Comparison of ENCODE assay signal across 12 mouse cellular contexts in the genomic region with DNA sequence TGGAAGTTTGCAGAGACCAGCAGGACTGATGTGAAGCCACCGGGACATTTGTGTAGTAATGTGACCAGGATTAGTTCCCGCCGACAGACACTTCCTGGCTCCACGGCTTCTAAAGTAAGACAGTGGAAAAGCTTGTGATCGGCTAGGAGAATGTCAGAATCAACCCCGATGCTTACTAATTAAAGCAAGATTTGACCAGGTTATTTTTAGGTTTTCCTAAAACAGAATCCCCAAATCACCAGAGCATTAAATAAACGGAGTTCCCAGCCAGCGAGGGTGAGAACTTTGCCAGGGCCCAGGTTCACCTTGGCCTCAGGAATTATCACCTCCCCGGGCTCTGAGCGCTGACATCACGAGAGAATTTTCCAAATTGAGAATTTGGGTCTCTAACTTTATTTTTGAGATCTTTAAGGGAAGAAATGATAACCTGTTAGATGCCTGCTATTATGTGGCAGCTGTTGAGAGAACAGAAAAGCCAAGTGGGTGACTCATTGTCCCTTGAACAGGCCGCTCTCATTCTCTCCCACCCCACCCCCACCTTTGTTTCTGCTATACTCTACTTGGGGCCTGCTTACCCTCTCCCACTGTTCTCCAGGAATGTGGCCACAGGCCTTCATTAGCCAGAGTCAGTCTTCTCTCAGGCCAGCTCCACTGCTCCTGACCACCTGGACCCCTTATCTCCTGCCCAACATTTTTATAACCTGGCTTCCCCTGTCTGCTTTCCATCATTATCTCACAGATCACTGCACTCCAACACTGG. TPM values are rescaled to one million over a fixed set of nuclear protein-coding genes. Genes with fewer than 3 reads are reported as not detected.
DNase-seq lines count a peak whose midpoint lies in the region; ATAC-seq and TF ChIP-seq lines count a peak whose summit lies in the region.
"Had no signal": no experiment of that assay in that cellular context is flagged by ENCODE, and none has a peak within 500 bp of the region (broad histone marks: within the 10 kb centered on the region; RNA-seq: fewer than 3 reads in every experiment).

No protein-coding gene starts in this region.

- H3K9me3 ChIP-seq in kidney, embryonic 14.5 days (ENCODE audit: control insufficient read depth, low read length) = no peaks in the 10 kb centered on the region

- peaks cover 13% of the 10 kb centered on the region for H3K4me1 ChIP-seq in kidney, embryonic 14.5 days (ENCODE audit: control insufficient read depth, insufficient read depth, low read length)

- H3K27ac ChIP-seq in kidney, embryonic 14.5 days (ENCODE audit: low read depth, low read length) = no peak overlapping the region
- H3K27ac ChIP-seq: macrophage had no signal

- WGBS in kidney, embryonic 14.5 days = 32% methylated on average over 12 of the region's 12 CpGs

- no peak for DNase-seq in kidney, adult 11 months
- peak; percentile 59 for DNase-seq in brain, adult 2 months (ENCODE audit: low read depth, low spot score)
- peak; percentile 46 for DNase-seq in heart, adult 8-10 months (ENCODE audit: low spot score)
- no peak for DNase-seq in left cerebral cortex, adult 8-10 months (ENCODE audit: low spot score in 2 of 2)
- DNase-seq: cerebellum, adult 8-10 months; right cerebral cortex, postnatal 25 days; thymus, postnatal 36 days had no signal

- H3K79me2 ChIP-seq in myocyte (ENCODE audit: control insufficient read depth, insufficient read depth) = no peaks in the 10 kb centered on the region

- 0 out of 2 replicates have a peak, but pooled peaks have one; percentile 36 for ATAC-seq in kidney, embryonic 14.5 days (ENCODE audit: low FRiP score, low TSS enrichment)
- ATAC-seq in monocyte, adult 5-6 weeks (replicated peaks; ENCODE audit: insufficient number of reproducible peaks, low FRiP score, low TSS enrichment, poor library complexity, severe bottlenecking) = no peak
- ATAC-seq in CD4-positive, CD25-positive, alpha-beta regulatory T cell, adult 4 months = no peak

- H3ac ChIP-seq in myocyte (ENCODE audit: control insufficient read depth, insufficient read length) = no peak overlapping the region

- no peak overlapping the region for H3K4me3 ChIP-seq in kidney, embryonic 14.5 days (ENCODE audit: low read length)
- H3K4me3 ChIP-seq in myocyte = no peak overlapping the region

- no peak for TF ChIP-seq POLR2A in myocyte (IDR thresholded peaks at IDR 0.05; ENCODE audit: insufficient read length, low read depth)

- H3K9ac ChIP-seq in kidney, embryonic 14.5 days (ENCODE audit: low read depth, low read length) = no peak overlapping the region

- H3K36me3 ChIP-seq in kidney, embryonic 14.5 days (ENCODE audit: control insufficient read depth, insufficient read depth, low read length) = no peaks in the 10 kb centered on the region
- no peaks in the 10 kb centered on the region for H3K36me3 ChIP-seq in myocyte (ENCODE audit: control insufficient read depth, insufficient read depth)

- no peaks in the 10 kb centered on the region for H3K27me3 ChIP-seq in kidney, embryonic 14.5 days (ENCODE audit: control insufficient read depth, insufficient read depth, low read length)
- no peaks in the 10 kb centered on the region for H3K27me3 ChIP-seq in myocyte (ENCODE audit: control insufficient read depth, insufficient read depth, insufficient read length)

- no peak overlapping the region for H3K4me2 ChIP-seq in kidney, embryonic 14.5 days (replicated peaks; ENCODE audit: low read depth, low read length)
- H3K4me2 ChIP-seq in myocyte (ENCODE audit: low read depth) = peak overlapping the region; percentile 70

TF ChIP-seq in myocyte, 11 proteins besides CTCF, POLR2A, EP300 and RAD21:
- no peak for TF ChIP-seq CEBPB (IDR thresholded peaks at IDR 0.05; ENCODE audit: insufficient read depth, poor library complexity, severe bottlenecking)
- TF ChIP-seq MYOD1 (IDR thresholded peaks at IDR 0.05; ENCODE audit: control insufficient read depth in 1 of 3, insufficient read length in 2 of 3, low read depth in 2 of 3) = peak in 2 of 3 experiments; percentile 37 to 66
- TF ChIP-seq MYOG (IDR thresholded peaks at IDR 0.05; ENCODE audit: control insufficient read depth in 1 of 3, insufficient read depth in 1 of 3, insufficient read length in 2 of 3, low read depth in 2 of 3) = peak in 2 of 3 experiments; percentile 11 to 44
- TF ChIP-seq USF1 (IDR thresholded peaks at IDR 0.05; ENCODE audit: low read depth) = no peak
TF ChIP-seq in myocyte: peak in this region for 2.

RNA-seq across cellular contexts. Expression of a gene that starts 30.7 kb away (rescaled TPM):
- polyA plus RNA-seq in kidney, embryonic 14.5 days (2014; fragmentation: Nextera tagmentation; extraction: Ambion mirVana) = 80.7 and 87.0 TPM in 2 replicates
- total RNA-seq in heart, adult 8-10 months (2022) = 10 to 100 TPM; 47.2 to 61.5 (median 56.7) TPM
- polyA plus RNA-seq in myocyte (2012; fragmentation: generic; extraction: Trizol) = 124 TPM
- total RNA-seq in monocyte, adult 5-6 weeks (2017) = 5.4 to 22.0 TPM (median 18.0 TPM) in 3 replicates
- 100 to 1,000 TPM in 2 of 4 experiments, 10 to 100 TPM in 2; 88.2 to 109 (median 96.6) TPM for total RNA-seq in left cerebral cortex, adult 8-10 months (2022)
- polyA plus RNA-seq in CD4-positive, CD25-positive, alpha-beta regulatory T cell, adult 4 months (2017; shearing (Covaris generic)) = 10 to 100 TPM in 1 of 2 experiments, 1 to 10 TPM in 1; 3.2 to 13.0 TPM

Comparison
In these comparisons a context has a peak if more than half of its experiments do, and no peak if none do; other contexts are left out.
1. DNase-seq: peak in brain, adult 2 months (single experiment) and heart, adult 8-10 months (single experiment); none in kidney, adult 11 months (single experiment) and left cerebral cortex, adult 8-10 months (0 of 2).